Mouse (Mus musculus) limb, embryonic 14.5 days (tissue): Measurements from ENCODE around the gene Cds2. TPM values are rescaled to one million over a fixed set of nuclear protein-coding genes. Genes with fewer than 3 reads are reported as not detected.

Experiments used
- ATAC-seq: fragments of 200-750 bp; cut with Nextera tagmentation; 2 replicates; pipeline ENCODE4 v1.8.0; 2017; ENCODE audit warnings: low read depth, moderate number of reproducible peaks, moderate TSS enrichment; ENCODE audit not compliant: low FRiP score
- DNase-seq: peaks from one replicate; pipeline ENCODE4 v3.0.0-alpha.2; 2015; ENCODE audit warnings: low spot score
- H3K27ac ChIP-seq: fragments of 300-500 bp; sonication (generic); replicated peaks from 2 replicates; pipeline ENCODE4 v1.5.1; 2014; ENCODE audit warnings: low read depth, mild to moderate bottlenecking, low read length, moderate library complexity, mixed read lengths
- H3K27me3 ChIP-seq: fragments of 300-500 bp; sonication (generic); 2 replicates; pipeline ENCODE4 v1.6.1; 2014; ENCODE audit warnings: low read length, mixed read lengths; ENCODE audit not compliant: control insufficient read depth, insufficient read depth
- H3K36me3 ChIP-seq: fragments of 300-500 bp; sonication (generic); 2 replicates; pipeline ENCODE4 v1.6.1; 2014; ENCODE audit warnings: mild to moderate bottlenecking, low read length, moderate library complexity, mixed read lengths; ENCODE audit not compliant: control insufficient read depth, insufficient read depth
- H3K4me1 ChIP-seq: fragments of 300-500 bp; sonication (generic); 2 replicates; pipeline ENCODE4 v1.6.1; 2014; ENCODE audit warnings: antibody characterized with exemption, low read length, mixed read lengths; ENCODE audit not compliant: control insufficient read depth, insufficient read depth
- H3K4me2 ChIP-seq: fragments of 300-500 bp; sonication (generic); replicated peaks from 2 replicates; pipeline ENCODE4 v1.6.1; 2014; ENCODE audit warnings: low read depth, mild to moderate bottlenecking, low read length, moderate library complexity; ENCODE audit not compliant: severe bottlenecking
- H3K4me3 ChIP-seq: fragments of 300-500 bp; sonication (generic); replicated peaks from 2 replicates; pipeline ENCODE4 v1.5.1; 2014; ENCODE audit warnings: low read length
- H3K9ac ChIP-seq: fragments of 300-500 bp; sonication (generic); 2 replicates; pipeline ENCODE4 v1.6.1; 2014; ENCODE audit warnings: mild to moderate bottlenecking, low read depth, low read length, moderate library complexity; ENCODE audit not compliant: severe bottlenecking
- H3K9me3 ChIP-seq: fragments of 300-500 bp; sonication (generic); 2 replicates; pipeline ENCODE4 v1.6.1; 2016; ENCODE audit warnings: low read length; ENCODE audit not compliant: control insufficient read depth
- POLR2A ChIP-seq: fragments of 200-500 bp; IDR thresholded peaks from 2 replicates; pipeline ENCODE4 v1.8.0; 2012; ENCODE audit warnings: inconsistent platforms, mild to moderate bottlenecking, moderate library complexity, borderline replicate concordance; ENCODE audit not compliant: insufficient read depth, insufficient read length; ENCODE audit errors: extremely low read depth
- WGBS: fragments of 180-500 bp; shearing (Covaris S2); extraction: QIAGEN DNeasy Blood & Tissue Kit; methylation state at CpG from one replicate; pipeline ENCODE4 v1.1.7; 2014; 5-methylcytosine and 5-hydroxymethylcytosine counted together
- polyA plus RNA-seq, 2 experiments: library from polyadenylated mRNA; depleted of rRNA in 1 of 2; stranded (reverse) in 1 of 2; unstranded in 1 of 2; fragments of >200 nt; fragmentation: Nextera tagmentation in 1 of 2; extraction: Ambion mirVana in 1 of 2; gene quantifications; 2 replicates each; pipeline versions ENCODE4 v1.2.1 to v1.2.3; 2012 to 2014

The Cds2 gene
- polyA plus RNA-seq, 2 experiments: 17.1 to 21.2 TPM

DNA sequence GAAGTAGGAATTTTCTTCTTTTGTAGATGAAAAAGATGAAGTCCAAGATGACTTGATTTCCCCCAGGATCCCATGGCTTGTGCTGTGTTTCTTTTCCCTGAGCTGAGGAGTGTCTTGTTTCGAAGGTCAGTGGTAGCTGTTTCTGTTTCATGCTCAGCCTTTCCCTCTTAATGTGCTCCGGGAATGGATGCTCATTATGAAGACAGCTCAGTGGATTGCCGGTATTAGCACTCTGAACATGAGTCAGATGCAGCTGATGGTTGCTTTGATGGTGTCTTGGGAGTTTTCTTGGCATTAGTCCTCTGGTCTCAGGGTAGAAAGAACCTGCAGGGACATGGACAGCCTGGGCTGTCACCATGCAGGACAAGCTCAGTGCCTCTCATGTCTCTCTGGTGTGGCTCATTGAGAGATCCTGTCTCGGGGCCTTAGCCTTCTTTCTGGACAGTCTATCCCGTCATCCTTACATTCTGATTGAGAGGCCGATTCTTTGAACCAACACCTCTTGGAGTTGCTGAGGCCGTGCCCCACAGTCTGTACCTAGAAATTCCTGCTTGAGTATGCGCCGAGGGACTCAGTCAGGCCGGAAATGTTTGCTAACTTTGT, 17.7 kb downstream of the Cds2 start:
- WGBS: 96% methylated on average over 10 of the region's 10 CpGs
- TF ChIP-seq POLR2A: no peak
- Histone ChIP-seq H3K4me2 (no peak overlapping the region), H3K9ac (no peak overlapping the region), H3K36me3 (peaks cover 4% of the 10 kb centered on the region; the same call in 1 of the 2 replicates), H3K9me3 (no peaks in the 10 kb centered on the region), H3K4me1 (peaks cover 11% of the 10 kb centered on the region), H3K27ac (no peak overlapping the region), H3K4me3 (no peak overlapping the region), H3K27me3 (no peaks in the 10 kb centered on the region)
- ATAC-seq (no peak), DNase-seq (no peak)

- no peak overlapping the region for H3K4me3 ChIP-seq
- no peak overlapping the region for H3K27ac ChIP-seq
- no peak overlapping the region for H3K4me2 ChIP-seq
- peaks cover 4% of the 10 kb centered on the region; the same call in 1 of the 2 replicates for H3K36me3 ChIP-seq
- no peak overlapping the region for H3K9ac ChIP-seq
- H3K27me3 ChIP-seq: no peaks in the 10 kb centered on the region
- ATAC-seq (no peak), DNase-seq (no peak)
- H3K4me1 ChIP-seq: peaks cover 11% of the 10 kb centered on the region
- TF ChIP-seq POLR2A: no peak
- H3K9me3 ChIP-seq: no peaks in the 10 kb centered on the region
- 64% methylated on average over 10 of the region's 10 CpGs for WGBS
These were observed 18.9 kb downstream of the Cds2 start for GRCm38 (mm10) chr2:132281560-132282452.

DNA sequence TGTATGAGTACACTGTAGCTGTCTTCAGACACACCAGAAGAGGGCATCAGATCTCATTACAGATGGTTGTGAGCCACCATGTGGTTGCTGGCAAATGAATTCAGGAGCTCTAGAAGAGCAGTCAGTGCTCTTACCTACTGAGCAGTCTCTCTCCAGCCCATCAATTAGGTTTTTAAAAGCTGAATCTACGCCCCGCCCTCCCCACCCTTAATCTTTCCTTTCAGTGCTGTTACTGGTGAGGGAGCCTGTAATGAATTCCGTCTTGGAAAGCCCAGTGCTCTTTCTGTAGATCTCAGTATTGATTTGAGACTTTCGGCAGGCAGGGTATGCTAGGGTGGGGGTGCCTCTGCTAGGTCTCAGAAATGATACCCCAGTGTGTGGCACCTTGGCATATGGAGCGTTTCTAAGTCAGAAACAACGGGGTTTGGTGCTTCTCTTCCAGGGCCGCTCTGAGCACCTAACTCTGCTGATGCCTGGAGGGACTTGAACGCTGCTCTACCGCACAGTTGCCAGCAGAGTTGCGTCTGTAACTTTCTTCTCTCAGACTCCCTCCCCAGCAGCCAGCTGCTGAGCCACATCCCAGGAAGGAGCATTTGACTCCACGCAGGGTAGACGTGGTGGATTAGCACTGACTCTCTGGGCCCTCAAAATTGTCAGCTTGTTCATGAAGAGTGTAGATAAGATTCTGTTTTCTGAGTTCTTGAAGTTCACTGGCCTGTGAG, 19.7 kb downstream of the Cds2 start:
- Histone ChIP-seq H3K9ac (no peak overlapping the region), H3K27me3 (no peaks in the 10 kb centered on the region), H3K4me2 (no peak overlapping the region), H3K27ac (no peak overlapping the region), H3K36me3 (peaks cover 4% of the 10 kb centered on the region; the same call in 1 of the 2 replicates), H3K9me3 (no peaks in the 10 kb centered on the region), H3K4me3 (no peak overlapping the region), H3K4me1 (peaks cover 11% of the 10 kb centered on the region)
- ATAC-seq (peak; percentile 34; the same call in 1 of the 2 replicates), DNase-seq (no peak)
- no peak for TF ChIP-seq POLR2A
- WGBS: 37% methylated on average over 12 of the region's 12 CpGs

GRCm38 (mm10) chr2:132283236-132284070, 20.5 kb downstream of the Cds2 start:
- no peak for TF ChIP-seq POLR2A
- Histone ChIP-seq H3K9ac (no peak overlapping the region), H3K27ac (no peak overlapping the region), H3K9me3 (no peaks in the 10 kb centered on the region), H3K27me3 (no peaks in the 10 kb centered on the region), H3K4me3 (no peak overlapping the region), H3K4me1 (peaks cover 11% of the 10 kb centered on the region), H3K4me2 (no peak overlapping the region), H3K36me3 (peaks cover 4% of the 10 kb centered on the region; the same call in 1 of the 2 replicates)
- WGBS: 63% methylated on average over 15 of the region's 15 CpGs
- ATAC-seq: 0 out of 2 replicates have a peak, but pooled peaks have one; percentile 24
- no peak for DNase-seq
